Mouse (Mus musculus) limb, embryonic 14.5 days (tissue): ENCODE measurements around the gene Trrap. TPM values are rescaled to one million over a fixed set of nuclear protein-coding genes. Genes with fewer than 3 reads are reported as not detected.

Experiments used
- ATAC-seq: fragments of 200-750 bp; cut with Nextera tagmentation; 2 replicates; pipeline ENCODE4 v1.8.0; 2017; ENCODE audit warnings: low read depth, moderate number of reproducible peaks, moderate TSS enrichment; ENCODE audit not compliant: low FRiP score
- DNase-seq: peaks from one replicate; pipeline ENCODE4 v3.0.0-alpha.2; 2015; ENCODE audit warnings: low spot score
- H3K27ac ChIP-seq: fragments of 300-500 bp; sonication (generic); replicated peaks from 2 replicates; pipeline ENCODE4 v1.5.1; 2014; ENCODE audit warnings: low read depth, mild to moderate bottlenecking, low read length, moderate library complexity, mixed read lengths
- H3K27me3 ChIP-seq: fragments of 300-500 bp; sonication (generic); 2 replicates; pipeline ENCODE4 v1.6.1; 2014; ENCODE audit warnings: low read length, mixed read lengths; ENCODE audit not compliant: control insufficient read depth, insufficient read depth
- H3K36me3 ChIP-seq: fragments of 300-500 bp; sonication (generic); 2 replicates; pipeline ENCODE4 v1.6.1; 2014; ENCODE audit warnings: mild to moderate bottlenecking, low read length, moderate library complexity, mixed read lengths; ENCODE audit not compliant: control insufficient read depth, insufficient read depth
- H3K4me1 ChIP-seq: fragments of 300-500 bp; sonication (generic); 2 replicates; pipeline ENCODE4 v1.6.1; 2014; ENCODE audit warnings: antibody characterized with exemption, low read length, mixed read lengths; ENCODE audit not compliant: control insufficient read depth, insufficient read depth
- H3K4me2 ChIP-seq: fragments of 300-500 bp; sonication (generic); replicated peaks from 2 replicates; pipeline ENCODE4 v1.6.1; 2014; ENCODE audit warnings: low read depth, mild to moderate bottlenecking, low read length, moderate library complexity; ENCODE audit not compliant: severe bottlenecking
- H3K4me3 ChIP-seq: fragments of 300-500 bp; sonication (generic); replicated peaks from 2 replicates; pipeline ENCODE4 v1.5.1; 2014; ENCODE audit warnings: low read length
- H3K9ac ChIP-seq: fragments of 300-500 bp; sonication (generic); 2 replicates; pipeline ENCODE4 v1.6.1; 2014; ENCODE audit warnings: mild to moderate bottlenecking, low read depth, low read length, moderate library complexity; ENCODE audit not compliant: severe bottlenecking
- H3K9me3 ChIP-seq: fragments of 300-500 bp; sonication (generic); 2 replicates; pipeline ENCODE4 v1.6.1; 2016; ENCODE audit warnings: low read length; ENCODE audit not compliant: control insufficient read depth
- POLR2A ChIP-seq: fragments of 200-500 bp; IDR thresholded peaks from 2 replicates; pipeline ENCODE4 v1.8.0; 2012; ENCODE audit warnings: inconsistent platforms, mild to moderate bottlenecking, moderate library complexity, borderline replicate concordance; ENCODE audit not compliant: insufficient read depth, insufficient read length; ENCODE audit errors: extremely low read depth
- WGBS: fragments of 180-500 bp; shearing (Covaris S2); extraction: QIAGEN DNeasy Blood & Tissue Kit; methylation state at CpG from one replicate; pipeline ENCODE4 v1.1.7; 2014; 5-methylcytosine and 5-hydroxymethylcytosine counted together
- microRNA-seq: library from miRNA; unstranded; fragments of <30 nt; microRNA quantifications from one replicate; pipeline ENCODE4, GENCODE M21; 2016
- polyA plus RNA-seq, 2 experiments: library from polyadenylated mRNA; depleted of rRNA in 1 of 2; stranded (reverse) in 1 of 2; unstranded in 1 of 2; fragments of >200 nt; fragmentation: Nextera tagmentation in 1 of 2; extraction: Ambion mirVana in 1 of 2; gene quantifications; 2 replicates each; pipeline versions ENCODE4 v1.2.1 to v1.2.3; 2012 to 2014

The Trrap gene
- polyA plus RNA-seq, 2 experiments: 79.2 to 146 TPM

DNA sequence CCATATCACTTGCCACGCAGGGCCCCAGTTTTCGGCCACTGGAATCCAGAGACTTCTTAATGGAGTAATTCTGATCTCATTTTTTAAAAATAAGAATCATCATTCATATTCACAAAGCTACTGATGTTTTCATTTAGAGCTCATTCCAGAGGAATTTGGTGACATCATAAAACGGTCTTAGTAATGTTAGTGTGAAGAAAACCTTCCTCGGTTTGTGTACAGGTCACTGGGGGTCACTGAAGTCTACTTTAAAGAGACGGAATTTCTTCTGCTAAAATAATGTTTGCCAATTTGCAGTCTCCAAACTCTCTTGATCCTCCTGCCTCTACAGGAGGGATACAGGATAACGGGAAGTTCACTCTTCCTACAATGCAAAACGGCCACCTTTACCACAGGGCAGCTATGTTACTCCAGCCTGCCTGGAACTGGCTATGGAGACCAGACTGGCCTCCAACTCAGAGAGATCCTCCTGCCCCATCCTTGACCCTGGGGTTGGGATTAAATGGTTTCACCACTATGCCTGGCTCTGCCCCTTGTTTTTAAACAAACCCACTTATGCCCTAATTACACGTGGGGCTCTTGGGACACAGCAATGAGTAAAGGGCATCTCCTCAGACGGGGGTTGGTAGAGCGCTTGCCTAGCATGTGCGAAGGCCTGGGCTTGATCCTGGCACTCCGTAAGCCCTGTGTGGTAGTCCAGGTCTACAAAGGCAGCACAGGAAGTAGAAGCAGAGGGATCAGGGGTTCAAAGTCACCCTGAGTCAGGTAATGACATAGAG is 137.0 kb downstream of the Trrap start:
- DNase-seq (no peak), ATAC-seq (no peak)
- Histone ChIP-seq H3K4me3 (no peak overlapping the region), H3K4me2 (no peak overlapping the region), H3K27ac (no peak overlapping the region), H3K4me1 (peaks cover 7% of the 10 kb centered on the region; the same call in 1 of the 2 replicates), H3K9me3 (no peaks in the 10 kb centered on the region), H3K9ac (no peak overlapping the region), H3K27me3 (no peaks in the 10 kb centered on the region), H3K36me3 (peaks cover 15% of the 10 kb centered on the region)
- WGBS: 70% methylated on average over 12 of the region's 12 CpGs
- no peak for TF ChIP-seq POLR2A

DNA sequence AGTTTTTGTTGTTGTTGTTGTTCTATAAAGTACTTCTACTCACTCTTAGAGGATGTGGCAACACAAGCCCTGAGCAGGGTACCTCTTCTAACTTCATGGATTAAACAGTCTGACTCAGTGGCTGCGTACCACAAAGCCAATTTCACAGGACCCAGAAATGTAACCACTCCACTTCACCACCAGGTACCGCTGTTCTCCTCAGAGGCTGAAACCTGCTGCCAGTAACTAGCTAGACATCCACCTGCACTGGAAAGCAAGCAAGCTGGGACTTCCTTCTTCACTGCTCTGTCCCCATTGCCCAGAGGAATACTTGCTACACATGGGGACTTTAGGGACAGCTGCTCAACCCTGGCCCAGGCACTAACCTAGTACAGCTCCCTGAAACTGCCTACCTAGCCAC is 140.1 kb downstream of the Trrap start:
- H3K27ac ChIP-seq: no peak overlapping the region
- ATAC-seq (no peak), DNase-seq (no peak)
- H3K9me3 ChIP-seq: no peaks in the 10 kb centered on the region
- H3K4me2 ChIP-seq: no peak overlapping the region
- no peaks in the 10 kb centered on the region for H3K36me3 ChIP-seq
- TF ChIP-seq POLR2A: no peak
- H3K27me3 ChIP-seq: no peaks in the 10 kb centered on the region
- no peak overlapping the region for H3K9ac ChIP-seq
- WGBS: 65% methylated on average over 2 of the region's 2 CpGs
- H3K4me1 ChIP-seq: 0 out of 2 replicates have a peak, but pooled peaks cover 5% of the 10 kb centered on the region
- no peak overlapping the region for H3K4me3 ChIP-seq

Small RNAs within 50 kb of the gene (microRNA-seq; reads per million reads assigned to microRNA genes)
- gene Mir7039: not detected

Other genes starting within 250 kb of the Trrap start
- 3.8 and 4.1 TPM in 2 replicates for gene Nptx2, start 221.8 kb upstream of the Trrap start, polyA plus RNA-seq (2012; rRNA removed)
- gene Nptx2, start 221.8 kb upstream of the Trrap start, polyA plus RNA-seq (2014; fragmentation: Nextera tagmentation; extraction: Ambion mirVana): 1.2 and 1.6 TPM in 2 replicates
- 0.67 and 0.79 TPM in 2 replicates for gene Tmem130, start 5.9 kb upstream of the Trrap start, polyA plus RNA-seq (2012; rRNA removed)
- gene Tmem130, start 5.9 kb upstream of the Trrap start, polyA plus RNA-seq (2014; fragmentation: Nextera tagmentation; extraction: Ambion mirVana): 0.07 TPM in 1 of 2 replicates, not detected in the other
- gene Smurf1, start 198.1 kb downstream of the Trrap start, polyA plus RNA-seq (2012; rRNA removed): 28.3 and 33.7 TPM in 2 replicates
- 24.7 and 25.8 TPM in 2 replicates for gene Smurf1, start 198.1 kb downstream of the Trrap start, polyA plus RNA-seq (2014; fragmentation: Nextera tagmentation; extraction: Ambion mirVana)